Mouse (Mus musculus): ENCODE measurements around the gene Lrrc8e.

DNA sequence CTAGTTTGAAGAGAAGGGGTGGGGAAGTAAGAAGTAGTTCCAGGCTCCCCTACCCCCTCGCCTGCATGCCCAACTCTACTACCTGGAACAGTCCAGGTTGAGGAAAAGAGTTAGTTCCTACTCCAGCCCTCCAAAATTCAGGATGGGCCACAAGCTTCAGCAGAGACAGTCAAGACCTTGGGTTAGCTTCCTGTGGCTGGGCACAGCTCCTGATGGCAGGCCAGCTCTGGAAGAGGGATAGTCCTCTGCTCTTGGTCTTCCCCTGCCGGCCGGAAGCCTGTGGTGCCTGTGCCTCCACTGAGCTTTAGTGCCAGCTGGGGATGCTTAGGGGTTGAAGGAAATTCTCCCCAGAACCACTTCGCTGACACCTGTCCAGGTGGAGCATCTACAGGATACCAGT lies 304 bp upstream of the Lrrc8e start:
- TF ChIP-seq GATA1 (IDR thresholded peaks at IDR 0.05; ENCODE audit: borderline replicate concordance, low read length) (no peak), FLI1 (IDR thresholded peaks at IDR 0.05; ENCODE audit: low read length) (no peak)
